Mouse (Mus musculus): ENCODE data around the gene Psenen. TPM values are rescaled to one million over a fixed set of nuclear protein-coding genes. Genes with fewer than 3 reads are reported as not detected.
A peak's percentile ranks its signal among the peaks of the same experiment; 100 is the strongest.

The Psenen gene
- polyA plus RNA-seq, 1 experiment from 2014 or later: 131 TPM

DNA sequence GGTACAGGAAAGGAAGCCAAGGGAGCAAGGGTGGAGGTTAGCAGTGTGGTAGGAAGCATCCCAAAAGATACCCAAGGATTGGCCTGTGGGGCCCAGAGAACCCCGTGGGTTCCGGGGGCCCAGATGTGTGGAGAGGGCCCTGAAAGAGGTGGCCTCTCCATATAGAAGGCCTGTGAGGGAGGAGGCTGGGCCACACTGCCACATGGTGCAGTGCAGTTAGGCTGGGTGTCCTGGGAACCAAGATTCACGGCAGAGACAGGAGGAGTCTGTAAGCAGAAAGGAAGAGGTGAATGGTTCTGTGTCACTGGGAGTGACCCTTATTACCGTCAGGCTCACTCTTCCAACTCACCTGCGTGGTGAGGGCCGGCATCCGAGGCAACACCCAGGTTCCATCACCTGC, 22.9 kb downstream of the Psenen start:
- Histone ChIP-seq H3K4me1 (peaks cover 7% of the 10 kb centered on the region), H3K9me3 (replicated peaks) (no peaks in the 10 kb centered on the region), H3K27ac (replicated peaks) (no peak overlapping the region), H3K27me3 (ENCODE audit: low read depth, poor library complexity, severe bottlenecking) (no peaks in the 10 kb centered on the region), H3K4me3 (no peak overlapping the region), H3K36me3 (peaks cover 57% of the 10 kb centered on the region)
- WGBS: 88% methylated on average over 7 of the region's 7 CpGs
- DNase-seq (ENCODE audit: low spot score): no peak

DNA sequence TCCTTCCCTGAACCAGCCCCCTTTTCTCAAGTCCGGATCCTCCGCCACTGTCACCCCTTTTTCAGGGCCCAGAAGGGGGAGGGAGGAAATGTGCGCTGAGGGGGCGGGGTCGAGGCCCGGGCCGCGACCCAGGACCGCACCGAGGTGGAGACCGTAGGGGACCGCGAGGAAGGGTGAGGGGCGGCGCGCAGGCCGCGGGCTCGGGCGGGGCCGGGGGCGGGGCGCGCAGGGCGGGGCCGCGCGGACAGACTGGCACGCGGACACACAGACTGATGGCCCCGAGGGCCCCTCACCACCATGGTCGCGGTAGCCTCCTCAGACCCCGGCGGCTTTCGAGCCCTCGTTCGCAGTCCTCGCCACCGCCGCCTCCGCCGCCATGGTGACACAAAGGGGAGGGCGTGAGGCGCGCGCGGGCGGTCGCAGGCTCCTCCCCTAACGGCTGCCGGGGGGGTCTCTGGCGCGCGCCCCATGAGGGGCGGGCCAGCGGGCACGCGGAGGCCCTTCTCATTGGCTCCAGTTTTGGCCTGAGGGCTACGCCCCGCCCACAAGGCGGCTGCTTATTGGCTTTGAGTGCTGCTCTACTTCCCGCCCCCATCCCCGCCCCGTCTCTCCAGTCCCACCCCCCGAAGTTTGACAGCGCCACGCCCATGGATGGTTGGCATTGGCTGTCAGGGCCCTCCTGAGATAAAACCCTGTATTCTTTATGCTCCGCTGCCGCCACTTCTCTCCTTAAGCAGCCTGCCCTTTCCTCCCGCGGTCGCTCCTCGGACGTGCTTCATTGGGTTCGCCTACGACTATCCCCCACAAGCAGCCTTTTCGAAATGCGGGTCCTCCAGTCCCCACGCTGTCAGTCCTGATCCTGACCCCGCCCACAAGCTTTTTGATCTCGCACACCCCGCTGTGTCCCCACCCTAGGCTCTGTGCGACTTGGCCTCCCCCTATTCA, 28.5 kb downstream of the Psenen start, which contains the start of gene Arhgap33:
Gene Arhgap33 (minus strand): TSS at position 428 of the 945 bp plus-strand sequence.
- Histone ChIP-seq H3K27me3 (ENCODE audit: low read depth, poor library complexity, severe bottlenecking) (peaks cover 23% of the 10 kb centered on the region), H3K4me3 (peak within 1 kb of the TSS; percentile 67), H3K4me1 (peaks cover 39% of the 10 kb centered on the region), H3K27ac (replicated peaks) (peak within 1 kb of the TSS; percentile 97), H3K9me3 (replicated peaks) (no peaks in the 10 kb centered on the region), H3K36me3 (peaks cover 50% of the 10 kb centered on the region)
- under 1% methylated on average over 78 of the region's 84 CpGs for WGBS
- DNase-seq (ENCODE audit: low spot score): peak; percentile 98

DNA sequence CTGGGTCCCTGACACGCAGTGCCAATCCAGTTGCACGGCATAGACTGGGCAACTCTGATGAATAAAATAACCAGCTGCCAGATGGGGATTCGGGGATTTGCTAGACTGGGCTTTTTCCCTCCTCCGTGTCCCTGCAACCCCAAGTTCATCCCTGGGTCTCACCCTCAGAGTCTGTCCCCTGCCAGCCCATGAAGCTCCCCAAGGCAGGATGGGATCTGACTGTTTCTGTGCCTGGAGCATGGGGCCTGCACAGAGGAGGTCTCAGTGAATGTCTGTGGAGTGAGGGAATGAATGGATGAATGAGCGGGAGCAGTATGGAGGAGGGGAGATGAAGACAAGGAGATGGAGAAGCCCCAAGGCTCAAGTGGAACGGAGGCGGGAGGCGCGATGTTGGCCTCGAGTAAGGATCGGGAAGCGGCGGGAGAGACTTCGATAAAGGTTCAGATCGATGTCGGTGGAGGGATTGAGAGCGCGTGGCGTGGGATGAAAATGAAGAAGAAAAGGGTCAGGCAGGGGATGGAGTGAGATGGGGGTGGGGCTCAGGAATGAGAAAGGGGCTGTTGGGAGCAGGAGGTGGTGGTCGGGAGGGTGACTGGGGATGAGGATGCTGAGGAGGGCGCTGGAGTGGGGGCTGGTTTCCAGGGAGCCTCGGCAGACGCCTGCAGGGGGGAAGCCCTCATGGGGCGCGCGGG, 29.3 kb downstream of the Psenen start:
- no peak for DNase-seq (ENCODE audit: low spot score)
- H3K36me3 ChIP-seq: peaks cover 50% of the 10 kb centered on the region
- 6% methylated on average over 26 of the region's 26 CpGs for WGBS

DNA sequence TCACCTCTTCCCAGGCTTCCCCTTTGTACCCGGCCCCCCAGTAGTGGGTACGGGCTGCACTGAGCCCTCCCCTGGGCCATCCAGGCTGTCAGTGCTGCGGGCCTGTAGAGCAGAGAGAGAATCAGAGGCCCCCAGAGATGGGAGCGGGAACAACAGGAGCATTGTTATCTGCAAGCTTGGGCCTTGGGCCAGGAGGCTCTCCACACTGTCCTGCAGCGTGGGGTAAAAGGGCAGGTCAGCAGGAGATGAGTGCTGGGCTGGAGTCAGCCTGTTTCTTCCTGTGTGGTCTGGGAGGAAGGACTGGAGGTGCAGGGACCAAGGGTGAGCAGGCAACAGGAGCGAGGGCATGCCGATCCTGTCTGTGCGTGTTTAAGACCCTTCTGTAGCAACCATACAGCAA, 30.5 kb downstream of the Psenen start:
- H3K27ac ChIP-seq (replicated peaks): peak overlapping the region; percentile 97
- H3K4me1 ChIP-seq: peaks cover 39% of the 10 kb centered on the region
- peak overlapping the region; percentile 67 for H3K4me3 ChIP-seq
- H3K27me3 ChIP-seq (ENCODE audit: low read depth, poor library complexity, severe bottlenecking): peaks cover 25% of the 10 kb centered on the region
- peaks cover 53% of the 10 kb centered on the region for H3K36me3 ChIP-seq
- no peaks in the 10 kb centered on the region for H3K9me3 ChIP-seq (replicated peaks)
- peak; percentile 49 for DNase-seq (ENCODE audit: low spot score)
- WGBS: 16% methylated on average over 8 of the region's 8 CpGs

More for the DNA sequence above, 29.3 kb downstream of the Psenen start:
- H3K27me3 ChIP-seq (ENCODE audit: low read depth, poor library complexity, severe bottlenecking): peaks cover 23% of the 10 kb centered on the region
- peak overlapping the region; percentile 97 for H3K27ac ChIP-seq (replicated peaks)
- H3K4me3 ChIP-seq: peak overlapping the region; percentile 67
- H3K4me1 ChIP-seq: peaks cover 39% of the 10 kb centered on the region
- no peaks in the 10 kb centered on the region for H3K9me3 ChIP-seq (replicated peaks)

- no peak overlapping the region for H3K27ac ChIP-seq (replicated peaks)
- peaks cover 46% of the 10 kb centered on the region for H3K4me1 ChIP-seq
- H3K27me3 ChIP-seq (ENCODE audit: low read depth, poor library complexity, severe bottlenecking): peaks cover 37% of the 10 kb centered on the region
- H3K36me3 ChIP-seq: peaks cover 68% of the 10 kb centered on the region
- H3K4me3 ChIP-seq: no peak overlapping the region
- H3K9me3 ChIP-seq (replicated peaks): no peaks in the 10 kb centered on the region
- no peak for DNase-seq (ENCODE audit: low spot score)
- 88% methylated on average over 9 of the region's 9 CpGs for WGBS
Measured at GRCm38 (mm10) chr7:30531291-30531815, 32.1 kb downstream of the Psenen start.

- peak overlapping the region; percentile 17; the same call in 1 of the 2 replicates for H3K27ac ChIP-seq (replicated peaks)
- H3K4me1 ChIP-seq: peaks cover 17% of the 10 kb centered on the region
- WGBS: 82% methylated on average over 14 of the region's 14 CpGs
- no peak for DNase-seq (ENCODE audit: low spot score)
- peaks cover 96% of the 10 kb centered on the region for H3K36me3 ChIP-seq
- no peak overlapping the region for H3K4me3 ChIP-seq
- H3K9me3 ChIP-seq (replicated peaks): no peaks in the 10 kb centered on the region
- H3K27me3 ChIP-seq (ENCODE audit: low read depth, poor library complexity, severe bottlenecking): peaks cover 20% of the 10 kb centered on the region
Measured at GRCm38 (mm10) chr7:30526981-30527380, 36.4 kb downstream of the Psenen start.

DNA sequence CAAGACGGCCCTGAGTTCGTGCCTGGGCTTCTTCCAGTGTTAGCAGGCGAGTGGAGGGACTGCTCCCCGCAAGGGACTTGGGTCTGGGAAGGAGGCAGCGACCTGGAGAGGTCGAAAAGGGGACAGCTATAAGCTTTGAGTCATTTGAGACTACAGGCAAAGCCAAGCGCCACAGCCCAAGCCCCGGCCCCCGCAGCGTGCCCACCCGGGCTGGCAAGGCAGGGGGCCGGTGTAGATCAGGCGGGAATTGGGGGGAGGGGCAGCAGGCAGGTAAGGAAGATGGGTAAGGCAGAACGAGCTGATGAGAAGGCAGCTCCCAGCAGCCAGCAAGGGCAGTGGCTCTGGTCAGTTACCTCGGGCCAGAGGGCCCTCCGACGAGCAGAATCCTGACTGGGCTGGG, 37.0 kb downstream of the Psenen start:
- 21% methylated on average over 17 of the region's 17 CpGs for WGBS
- Histone ChIP-seq H3K36me3 (peaks cover 90% of the 10 kb centered on the region), H3K4me1 (peaks cover 18% of the 10 kb centered on the region), H3K27me3 (ENCODE audit: low read depth, poor library complexity, severe bottlenecking) (peaks cover 16% of the 10 kb centered on the region), H3K9me3 (replicated peaks) (no peaks in the 10 kb centered on the region), H3K4me3 (0 out of 2 replicates have a peak overlapping the region, but pooled peaks have one; percentile 7), H3K27ac (replicated peaks) (peak overlapping the region; percentile 17; the same call in 1 of the 2 replicates)
- no peak for DNase-seq (ENCODE audit: low spot score)

- Histone ChIP-seq H3K36me3 (peaks cover 86% of the 10 kb centered on the region), H3K27me3 (ENCODE audit: low read depth, poor library complexity, severe bottlenecking) (peaks cover 16% of the 10 kb centered on the region), H3K4me1 (peaks cover 22% of the 10 kb centered on the region), H3K27ac (replicated peaks) (no peak overlapping the region), H3K4me3 (no peak overlapping the region), H3K9me3 (replicated peaks) (no peaks in the 10 kb centered on the region)
- DNase-seq (ENCODE audit: low spot score): no peak
- WGBS: 32% methylated on average over 10 of the region's 10 CpGs
Measured at GRCm38 (mm10) chr7:30525954-30526353, 37.5 kb downstream of the Psenen start.

DNA sequence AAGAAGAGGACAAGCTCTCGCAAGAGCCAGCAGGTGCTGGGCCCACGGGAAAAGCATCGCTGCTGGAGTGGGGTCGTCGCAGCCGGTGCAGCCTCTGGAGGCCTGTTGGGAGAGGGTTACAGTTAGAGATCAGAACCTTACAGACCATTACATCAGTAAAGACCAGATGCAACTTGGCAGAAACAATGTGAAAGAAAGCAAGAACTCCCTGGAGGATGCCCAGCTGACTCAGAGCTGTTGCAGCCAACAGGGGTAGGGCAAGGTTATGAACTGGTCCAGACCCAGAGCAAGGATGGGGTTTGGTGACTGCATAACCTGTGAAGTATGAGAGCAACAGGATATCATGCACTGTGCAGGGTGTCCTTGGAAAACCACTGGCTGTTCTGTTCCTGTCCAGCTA, 38.9 kb downstream of the Psenen start:
- Histone ChIP-seq H3K27ac (replicated peaks) (no peak overlapping the region), H3K36me3 (peaks cover 71% of the 10 kb centered on the region), H3K27me3 (ENCODE audit: low read depth, poor library complexity, severe bottlenecking) (peaks cover 16% of the 10 kb centered on the region), H3K4me3 (no peak overlapping the region), H3K4me1 (peaks cover 35% of the 10 kb centered on the region), H3K9me3 (replicated peaks) (no peaks in the 10 kb centered on the region)
- DNase-seq (ENCODE audit: low spot score): no peak
- WGBS: 81% methylated on average over 6 of the region's 6 CpGs

DNA sequence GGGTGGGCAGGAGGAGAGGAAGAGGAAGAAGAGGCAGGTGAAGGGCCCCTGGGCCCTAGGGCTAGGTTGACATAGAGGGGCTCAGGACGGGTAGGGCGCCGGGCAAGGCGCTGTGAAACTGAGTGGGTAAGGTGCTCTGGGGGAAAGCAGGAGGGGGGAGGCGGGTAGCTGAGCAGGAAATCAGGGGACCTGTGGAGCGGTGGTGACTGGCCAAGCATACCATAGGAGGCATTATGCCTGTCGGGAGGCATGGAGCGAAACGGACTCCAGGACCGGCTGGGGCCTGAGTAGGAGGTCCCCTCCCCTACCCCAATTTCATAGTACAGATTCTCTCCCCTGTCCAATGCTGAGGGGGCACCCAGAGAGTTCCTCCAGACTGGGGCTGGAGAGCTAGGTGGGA, 40.6 kb downstream of the Psenen start:
- DNase-seq (ENCODE audit: low spot score): no peak
- Histone ChIP-seq H3K4me3 (no peak overlapping the region), H3K4me1 (peaks cover 39% of the 10 kb centered on the region), H3K9me3 (replicated peaks) (no peaks in the 10 kb centered on the region), H3K36me3 (peaks cover 55% of the 10 kb centered on the region), H3K27me3 (ENCODE audit: low read depth, poor library complexity, severe bottlenecking) (peaks cover 13% of the 10 kb centered on the region), H3K27ac (replicated peaks) (no peak overlapping the region)
- 81% methylated on average over 10 of the region's 10 CpGs for WGBS

GRCm38 (mm10) chr7:30520856-30521255, 42.6 kb downstream of the Psenen start:
- H3K27me3 ChIP-seq (ENCODE audit: low read depth, poor library complexity, severe bottlenecking): no peaks in the 10 kb centered on the region
- no peak overlapping the region for H3K4me3 ChIP-seq
- no peaks in the 10 kb centered on the region for H3K9me3 ChIP-seq (replicated peaks)
- H3K36me3 ChIP-seq: peaks cover 35% of the 10 kb centered on the region
- DNase-seq (ENCODE audit: low spot score): no peak
- H3K27ac ChIP-seq (replicated peaks): peak overlapping the region; percentile 2
- peaks cover 27% of the 10 kb centered on the region for H3K4me1 ChIP-seq
- whole genome bisulfite sequencing: 85% methylated on average over 5 of the region's 5 CpGs

- Histone ChIP-seq H3K4me1 (peaks cover 30% of the 10 kb centered on the region), H3K27me3 (ENCODE audit: low read depth, poor library complexity, severe bottlenecking) (peaks cover 4% of the 10 kb centered on the region; the same call in 1 of the 2 replicates), H3K9me3 (replicated peaks) (no peaks in the 10 kb centered on the region), H3K27ac (replicated peaks) (peak overlapping the region; percentile 2; the same call in 1 of the 2 replicates), H3K4me3 (no peak overlapping the region), H3K36me3 (peaks cover 30% of the 10 kb centered on the region)
- no peak for DNase-seq (ENCODE audit: low spot score)
- 72% methylated on average over 4 of the region's 4 CpGs for WGBS
Measured at GRCm38 (mm10) chr7:30520396-30520795, 43.0 kb downstream of the Psenen start.
